Mouse (Mus musculus) kidney, adult 11 months (tissue): ENCODE data around the gene Phb.
A peak's percentile ranks its signal among the peaks of the same experiment; 100 is the strongest.
"Not testable (repeated sequence)": the region's sequence is repeated elsewhere in the genome, so short reads cannot be mapped to it uniquely, and the experiment has no call there.

Experiments
- DNase-seq: peaks from one replicate; pipeline ENCODE4 v3.0.0; 2022

Gene Phb

GRCm38 (mm10) chr11:95657449-95657848 is 9.3 kb upstream of the Phb start:
- no peak for DNase-seq

- DNase-seq: peak; percentile 75
Measured at GRCm38 (mm10) chr11:95667177-95667576, 420 bp downstream of the Phb start.

DNA sequence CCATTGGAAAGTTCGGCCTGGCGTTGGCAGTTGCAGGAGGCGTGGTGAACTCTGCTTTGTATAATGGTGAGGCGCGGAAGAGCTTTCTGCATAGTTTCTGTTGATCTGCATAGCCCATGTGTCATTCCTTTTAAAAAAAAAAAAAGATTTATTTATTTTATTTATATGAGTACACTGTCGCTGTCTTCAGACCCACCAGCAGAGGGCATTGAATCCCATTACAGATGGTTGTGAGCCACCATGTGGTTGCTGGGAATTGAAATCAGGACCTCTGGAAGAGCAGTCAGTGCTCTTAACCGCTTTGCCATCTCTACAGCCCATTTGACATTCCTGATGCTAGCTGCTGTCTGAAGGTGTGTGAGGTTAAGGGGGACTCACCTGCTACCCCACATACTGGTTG is 1.3 kb downstream of the Phb start:
- DNase-seq: not testable (repeated sequence)

DNA sequence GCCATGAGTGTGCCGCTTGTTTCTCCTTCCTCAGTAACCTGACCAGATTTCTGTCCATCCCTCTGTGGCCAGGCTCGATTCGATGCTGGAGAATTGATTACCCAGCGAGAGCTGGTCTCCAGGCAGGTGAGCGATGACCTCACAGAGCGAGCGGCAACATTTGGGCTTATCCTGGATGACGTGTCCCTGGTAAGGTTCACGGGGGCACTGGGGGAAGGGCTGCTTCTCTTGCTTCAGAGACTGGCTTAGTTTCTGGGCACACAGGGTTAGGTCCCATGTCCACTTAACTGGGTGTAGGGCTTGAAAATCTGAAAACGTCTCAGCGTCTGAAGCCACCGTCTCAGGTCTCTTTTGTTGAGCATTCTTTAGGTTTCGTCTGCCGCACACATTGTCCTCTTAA is 8.7 kb downstream of the Phb start:
- DNase-seq: no peak

GRCm38 (mm10) chr11:95676307-95676706 is 9.6 kb downstream of the Phb start:
- peak; percentile 15 for DNase-seq

GRCm38 (mm10) chr11:95677925-95678701 is 11.4 kb downstream of the Phb start:
- no peak for DNase-seq

DNA sequence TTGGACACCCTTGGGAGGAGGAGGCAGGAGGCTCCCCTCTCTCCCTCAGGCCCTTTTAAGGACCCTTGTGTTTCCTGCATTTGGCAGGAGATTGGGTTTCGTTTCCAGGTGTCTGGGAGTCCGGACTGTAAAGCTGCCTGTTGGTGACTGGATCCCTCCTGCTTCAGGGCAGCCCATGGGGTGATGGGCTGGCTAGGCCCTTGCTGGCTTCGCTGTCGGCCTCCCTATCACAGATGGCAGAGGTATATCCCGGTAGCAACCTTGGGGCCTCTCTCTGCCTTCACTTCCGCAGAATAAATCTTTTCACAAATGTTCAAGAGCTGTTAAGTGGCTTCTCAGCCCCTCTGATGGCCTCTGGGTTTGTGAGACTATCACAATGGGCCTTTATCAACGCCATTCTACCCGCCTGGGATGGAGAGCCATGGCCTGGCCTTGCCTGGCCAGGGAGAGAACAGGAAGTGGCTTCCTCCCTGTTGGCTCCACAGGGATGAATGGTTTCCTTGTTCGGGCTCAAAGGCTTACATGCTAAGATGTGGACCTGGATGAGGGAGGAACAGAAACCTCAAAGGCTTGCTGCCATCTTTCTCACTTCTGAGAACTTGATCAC is 15.3 kb downstream of the Phb start:
- no peak for DNase-seq

DNA sequence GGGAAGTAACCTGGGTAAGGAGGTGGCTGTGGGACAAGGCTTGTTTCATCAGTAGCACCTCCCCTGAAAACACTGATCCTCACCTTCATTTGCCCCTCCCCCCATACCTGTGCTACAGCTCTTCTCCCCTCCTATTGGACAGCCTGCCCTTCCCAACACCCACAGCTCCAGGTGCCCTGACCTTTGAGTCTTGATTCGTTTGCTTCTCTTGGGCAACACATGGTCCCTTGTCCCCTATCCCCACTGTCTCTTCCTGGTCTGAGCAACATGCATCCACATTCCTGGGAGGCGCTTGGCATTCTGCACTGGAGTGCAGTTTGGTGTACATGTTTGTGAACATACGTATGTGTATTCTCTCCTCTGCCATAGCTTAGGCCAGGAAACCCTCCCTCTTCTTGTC is 16.2 kb downstream of the Phb start:
- no peak for DNase-seq

GRCm38 (mm10) chr11:95686031-95686430 is 19.3 kb downstream of the Phb start:
- peak; percentile 68 for DNase-seq

GRCm38 (mm10) chr11:95687084-95687656 is 20.4 kb downstream of the Phb start:
- no peak for DNase-seq

DNA sequence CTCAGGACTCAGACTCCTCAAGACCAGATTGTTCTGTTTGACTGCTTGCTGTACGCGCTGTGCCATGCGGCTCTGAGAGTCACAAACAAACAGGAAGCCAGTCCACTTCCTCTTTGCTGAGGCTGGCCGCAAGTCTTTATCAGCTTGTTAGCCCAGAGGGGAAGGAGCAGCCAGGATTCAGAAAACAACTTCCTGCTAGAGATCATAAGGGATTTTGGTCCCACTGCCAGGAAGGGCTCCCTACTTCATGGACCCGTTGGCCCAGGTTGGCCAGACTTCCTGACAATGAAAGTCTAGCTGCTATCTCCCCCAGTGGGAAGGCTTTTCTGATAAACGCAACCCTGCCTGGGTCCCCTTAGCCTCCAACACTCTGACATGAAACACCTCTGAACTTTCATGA is 21.8 kb downstream of the Phb start:
- peak; percentile 49 for DNase-seq

- DNase-seq: no peak
Measured at GRCm38 (mm10) chr11:95688981-95689380, 22.2 kb downstream of the Phb start.

GRCm38 (mm10) chr11:95689544-95689943 is 22.8 kb downstream of the Phb start:
- DNase-seq: no peak

- DNase-seq: no peak
Measured at GRCm38 (mm10) chr11:95698541-95698940, 31.8 kb downstream of the Phb start.

DNA sequence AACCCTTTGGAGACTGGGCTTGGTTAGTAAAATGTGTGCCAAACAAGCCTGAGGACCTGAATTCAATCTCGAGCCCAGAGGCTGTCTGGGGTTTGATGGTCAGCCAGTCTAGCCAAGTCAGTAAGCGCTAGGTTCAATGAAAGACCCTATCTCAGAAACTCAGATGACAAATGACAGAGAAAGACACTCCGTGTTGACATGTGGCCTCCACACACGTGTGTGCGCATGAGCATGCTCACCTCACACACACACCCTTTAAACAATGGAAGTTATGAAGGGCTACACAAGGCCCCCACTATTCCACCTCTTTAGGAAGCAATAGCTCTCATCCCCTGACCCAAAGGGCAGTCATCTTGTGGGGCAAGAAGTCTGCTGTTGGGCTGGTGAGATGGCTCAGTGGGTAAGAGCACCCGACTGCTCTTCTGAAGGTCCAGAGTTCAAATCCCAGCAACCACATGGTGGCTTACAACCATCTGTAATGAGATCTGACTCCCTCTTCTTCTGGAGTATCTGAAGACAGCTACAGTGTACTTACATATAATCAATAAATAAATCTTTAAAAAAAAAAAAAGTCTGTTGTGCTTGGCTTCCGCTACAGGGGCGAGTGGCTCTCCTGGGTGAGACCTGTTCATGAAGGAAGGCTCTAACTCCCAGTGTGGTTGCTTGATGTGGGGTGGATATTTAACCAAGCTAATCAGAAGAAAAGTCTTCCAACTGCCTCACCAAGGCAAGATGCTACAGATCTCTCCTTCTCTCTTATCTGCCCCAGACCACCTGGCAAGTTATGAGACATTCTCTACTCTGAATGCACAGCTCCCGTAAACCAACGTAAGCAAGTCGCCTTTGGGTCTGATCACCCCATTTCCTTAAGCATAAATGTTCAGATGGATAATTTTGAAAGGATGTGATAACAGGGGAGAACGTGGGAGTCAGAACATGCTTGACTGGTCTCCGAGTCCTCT is 34.3 kb downstream of the Phb start:
- no peak for DNase-seq

DNA sequence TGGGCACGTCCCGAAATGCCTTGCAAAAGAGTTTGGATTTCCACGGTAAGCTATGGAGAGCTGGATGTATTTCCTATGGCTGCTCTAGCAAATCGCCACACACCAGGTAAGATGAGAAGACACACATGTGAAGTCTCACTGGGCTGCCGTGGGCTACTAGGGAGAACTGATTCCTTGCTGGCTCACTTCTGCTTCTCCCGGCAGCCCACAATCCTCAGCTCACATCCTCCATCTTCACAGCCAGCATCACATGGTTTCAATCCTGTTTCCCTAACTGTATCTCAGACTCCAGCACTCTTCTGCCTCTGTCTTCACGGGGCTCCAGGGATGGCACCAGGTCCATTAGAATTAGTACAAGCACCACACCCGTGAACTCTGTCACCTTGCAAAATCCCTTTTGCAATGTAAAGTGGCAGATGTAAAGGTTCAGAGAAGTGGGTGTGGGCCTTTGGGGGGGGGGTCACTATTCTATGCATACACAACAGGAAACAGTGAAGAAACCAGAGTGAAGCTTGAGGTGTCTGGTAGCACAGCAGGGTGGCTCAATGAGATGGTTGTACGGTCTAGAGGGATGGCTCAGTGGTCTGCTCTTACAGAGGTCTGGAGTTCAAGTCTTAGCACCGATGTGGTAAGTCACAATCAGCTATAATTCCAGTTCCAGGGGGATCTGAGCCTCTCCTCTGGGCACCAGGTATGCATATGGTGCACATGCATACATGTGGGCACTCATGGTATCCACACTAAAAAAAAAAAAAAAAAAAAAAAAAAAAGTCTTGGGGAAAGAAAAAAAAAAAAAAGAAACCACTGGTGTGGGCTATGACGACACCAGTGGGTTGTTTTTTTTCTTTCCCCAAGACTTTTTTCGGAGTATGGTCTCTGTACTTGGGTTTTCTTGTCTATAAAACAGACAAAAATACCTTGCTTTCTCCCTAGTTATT is 37.5 kb downstream of the Phb start:
- no peak for DNase-seq

- DNase-seq: no peak
Measured at GRCm38 (mm10) chr11:95704970-95705330, 38.2 kb downstream of the Phb start.

DNA sequence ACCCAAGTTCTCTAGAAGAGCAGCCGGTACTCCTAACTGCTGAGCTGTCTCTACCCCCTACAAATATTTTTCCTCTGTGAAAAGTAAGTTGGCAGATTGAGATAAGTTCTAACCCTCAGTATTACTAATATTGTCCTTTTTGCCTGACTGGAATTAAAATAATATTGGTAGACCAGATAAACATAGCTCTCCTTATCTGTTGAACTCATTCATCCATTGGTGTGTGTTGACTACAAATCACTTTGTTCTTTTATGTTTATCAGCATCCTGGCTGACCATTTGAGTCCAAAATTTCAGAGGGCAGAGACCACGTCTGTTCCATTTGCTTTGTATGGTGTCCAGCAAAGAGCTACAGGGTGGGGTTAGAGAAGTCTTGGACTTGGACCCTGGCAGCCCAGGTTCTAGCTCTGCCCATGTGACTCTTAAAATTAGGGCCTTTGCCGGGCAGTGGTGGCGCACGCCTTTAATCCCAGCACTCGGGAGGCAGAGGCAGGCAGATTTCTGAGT is 42.8 kb downstream of the Phb start:
- no peak for DNase-seq

DNA sequence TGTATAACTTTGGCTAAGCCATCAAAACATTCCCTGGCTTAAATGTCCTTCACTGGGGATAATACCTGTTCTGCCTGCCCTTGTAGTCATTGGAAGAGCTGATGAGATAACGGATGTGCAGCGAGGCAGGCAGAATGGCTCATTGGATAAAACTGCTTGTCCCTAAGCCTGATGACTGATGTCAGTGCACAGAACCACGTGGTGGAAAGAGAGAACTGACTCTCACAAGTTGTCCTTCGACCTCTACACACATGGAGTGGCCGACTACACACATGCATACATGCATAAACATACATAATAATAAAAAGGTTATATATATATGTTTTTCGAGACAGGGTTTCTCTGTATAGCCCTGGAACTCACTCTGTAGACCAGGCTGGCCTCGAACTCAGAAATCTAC is 43.7 kb downstream of the Phb start:
- DNase-seq: no peak

DNA sequence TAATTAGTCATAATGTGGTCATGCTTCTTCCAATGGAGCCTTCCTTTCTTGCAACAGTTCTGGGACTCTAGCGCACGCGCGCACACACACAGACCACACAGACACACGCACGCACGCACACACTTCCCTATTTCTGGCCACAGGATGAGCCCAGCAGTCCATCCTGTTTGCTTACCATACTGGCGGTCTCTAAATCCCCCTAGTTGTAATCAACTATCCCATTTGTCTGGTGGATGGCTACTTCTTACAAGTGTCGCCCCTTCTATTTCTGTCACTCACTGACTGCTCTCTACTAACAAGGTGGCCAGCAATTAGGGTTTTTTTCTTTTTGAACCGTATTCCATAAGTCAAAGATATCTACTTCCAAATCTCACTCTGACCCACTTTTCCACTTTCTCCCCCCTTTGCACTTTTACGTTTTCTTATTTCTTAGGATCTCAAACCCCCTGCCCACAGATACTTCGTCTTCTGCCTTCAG is 45.4 kb downstream of the Phb start:
- peak; percentile 45 for DNase-seq

DNA sequence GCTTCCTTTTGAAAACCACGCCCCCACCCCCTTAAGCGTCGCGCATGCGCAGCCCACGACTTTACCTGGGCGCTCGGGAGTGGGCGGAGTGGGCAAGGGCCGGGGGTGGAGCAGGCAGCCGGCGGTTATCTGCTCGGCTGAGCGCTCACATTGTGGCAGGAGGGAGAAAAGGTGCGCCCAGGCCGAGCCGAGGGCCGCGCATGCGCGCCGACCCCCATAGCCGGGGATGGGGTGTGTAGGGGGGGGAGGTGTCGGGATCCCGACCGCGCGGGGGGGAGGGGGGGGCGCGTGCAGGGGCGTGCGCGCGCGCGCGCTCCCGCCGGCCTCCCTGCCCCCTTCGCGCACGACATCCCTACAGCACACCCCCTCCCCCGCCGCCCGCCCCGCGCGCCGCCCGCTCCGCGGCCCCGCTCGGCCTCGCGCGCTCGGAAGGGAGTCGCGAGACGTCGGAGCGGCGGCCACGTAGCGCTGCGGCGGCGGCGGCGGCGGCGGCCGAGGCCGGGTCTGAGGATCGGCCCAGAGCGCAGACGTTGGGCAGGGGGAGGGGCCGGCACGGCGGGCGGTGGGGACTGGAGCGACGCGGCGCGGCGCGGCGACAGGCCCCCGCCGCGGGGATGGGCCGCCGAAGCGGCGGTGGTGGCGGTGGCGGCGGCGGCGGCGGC is 45.9 kb downstream of the Phb start, which contains the start of gene Zfp652:
Gene Zfp652, plus strand, starts transcription at position 111 of the 662 bp plus-strand sequence.
- peak; percentile 91 for DNase-seq
